Mouse (Mus musculus) embryonic facial prominence, embryonic 11.5 days (tissue): ENCODE measurements at regions not wholly inside any gene's neighbourhood (a gene's known extent, or its start where the extent isn't known, plus 50 kb on each side); places are given as distances from the start of the nearest gene placed in this dataset.

Experiments
- ATAC-seq: fragments of 200-750 bp; cut with Nextera tagmentation; replicated peaks from 2 replicates; pipeline ENCODE4 v1.8.0; 2017; ENCODE audit warnings: low read depth; ENCODE audit not compliant: insufficient number of reproducible peaks, low FRiP score, low TSS enrichment
- DNase-seq: peaks from one replicate; pipeline ENCODE4 v3.0.0-alpha.2; 2015; ENCODE audit warnings: low spot score
- H3K27ac ChIP-seq: fragments of 300-500 bp; sonication (generic); replicated peaks from 2 replicates; pipeline ENCODE4 v1.5.1; 2014; ENCODE audit warnings: mild to moderate bottlenecking, low read depth, low read length, control low read depth
- H3K27me3 ChIP-seq: fragments of 300-500 bp; sonication (generic); 2 replicates; pipeline ENCODE4 v1.6.1; 2014; ENCODE audit warnings: mild to moderate bottlenecking, low read length, moderate library complexity, mixed read lengths; ENCODE audit not compliant: control insufficient read depth, insufficient read depth
- H3K36me3 ChIP-seq: fragments of 300-500 bp; sonication (generic); replicated peaks from 2 replicates; pipeline ENCODE4 v1.6.1; 2014; ENCODE audit warnings: low read depth, mild to moderate bottlenecking, low read length, moderate library complexity, mixed read lengths; ENCODE audit not compliant: control insufficient read depth, insufficient read depth
- H3K4me1 ChIP-seq: fragments of 300-500 bp; sonication (generic); 2 replicates; pipeline ENCODE4 v1.6.1; 2014; ENCODE audit warnings: low read length, mixed read lengths; ENCODE audit not compliant: control insufficient read depth, insufficient read depth
- H3K4me2 ChIP-seq: fragments of 300-500 bp; sonication (generic); 2 replicates; pipeline ENCODE4 v1.6.1; 2014; ENCODE audit warnings: low read depth, mild to moderate bottlenecking, control low read depth, low read length, moderate library complexity
- H3K4me3 ChIP-seq: fragments of 300-500 bp; sonication (generic); 2 replicates; pipeline ENCODE4 v1.5.1; 2014; ENCODE audit warnings: low read depth, low read length, control low read depth
- H3K9ac ChIP-seq: fragments of 300-500 bp; sonication (generic); replicated peaks from 2 replicates; pipeline ENCODE4 v1.6.1; 2014; ENCODE audit warnings: mild to moderate bottlenecking, control low read depth, low read length
- H3K9me3 ChIP-seq: fragments of 300-500 bp; sonication (generic); replicated peaks from 2 replicates; pipeline ENCODE4 v1.6.1; 2016; ENCODE audit warnings: mild to moderate bottlenecking, low read length, inconsistent platforms, mixed read lengths; ENCODE audit not compliant: control insufficient read depth
- WGBS: fragments of 180-500 bp; shearing (Covaris S2); extraction: QIAGEN DNeasy Blood & Tissue Kit; methylation state at CpG from one replicate; pipeline ENCODE4 v1.1.7; 2014; 5-methylcytosine and 5-hydroxymethylcytosine counted together

DNA sequence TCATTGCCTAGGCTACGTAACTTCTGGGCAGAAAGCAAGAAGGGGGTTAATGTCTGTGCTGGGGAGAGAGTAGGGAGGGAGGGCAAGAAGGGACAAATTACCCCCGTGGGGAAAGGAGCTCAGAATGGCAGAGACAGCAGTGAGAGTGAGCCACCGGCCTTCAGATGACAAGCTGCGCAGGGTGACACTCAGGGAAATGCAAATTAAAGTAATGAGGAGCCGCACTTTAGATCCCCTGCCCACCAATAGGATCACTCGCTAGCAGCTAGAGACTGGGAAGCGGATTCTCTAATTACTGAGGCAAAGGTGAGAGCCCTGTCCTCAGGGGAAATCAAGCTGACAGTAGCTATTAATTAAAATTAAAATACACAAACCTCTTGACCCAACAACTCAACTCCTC, 202.5 kb downstream of the Arhgef10l start:
- no peaks in the 10 kb centered on the region for H3K36me3 ChIP-seq
- H3K9ac ChIP-seq, result no peak overlapping the region
- H3K27ac ChIP-seq, result no peak overlapping the region
- H3K9me3 ChIP-seq, result no peaks in the 10 kb centered on the region
- no peak for DNase-seq
- no peak overlapping the region for H3K4me3 ChIP-seq
- no peak for ATAC-seq
- H3K27me3 ChIP-seq, result no peaks in the 10 kb centered on the region; the same call in 1 of the 2 replicates
- WGBS, result 54% methylated on average over 7 of the region's 7 CpGs
- H3K4me2 ChIP-seq, result no peak overlapping the region
- H3K4me1 ChIP-seq, result no peaks in the 10 kb centered on the region

DNA sequence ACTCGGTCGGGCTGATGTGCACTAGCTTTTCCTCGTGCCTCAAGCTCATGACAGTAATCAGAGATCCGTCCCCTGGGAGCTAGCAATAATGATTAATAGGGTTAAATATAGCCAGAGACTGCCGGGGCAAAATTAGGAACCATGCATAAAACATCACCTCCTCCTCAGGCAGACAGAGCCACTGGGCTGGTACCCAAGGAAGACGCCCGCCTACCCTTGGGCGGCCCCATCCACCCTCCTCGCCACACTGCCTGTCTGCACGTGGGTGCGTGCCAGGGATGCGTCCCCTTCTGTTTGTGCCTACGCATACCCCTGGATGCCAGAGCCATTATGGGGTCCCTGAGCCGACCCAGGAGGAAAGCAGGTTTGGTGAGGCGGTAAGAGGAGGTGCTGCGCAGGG, 204.5 kb downstream of the Arhgef10l start:
- WGBS, result 87% methylated on average over 16 of the region's 16 CpGs

DNA sequence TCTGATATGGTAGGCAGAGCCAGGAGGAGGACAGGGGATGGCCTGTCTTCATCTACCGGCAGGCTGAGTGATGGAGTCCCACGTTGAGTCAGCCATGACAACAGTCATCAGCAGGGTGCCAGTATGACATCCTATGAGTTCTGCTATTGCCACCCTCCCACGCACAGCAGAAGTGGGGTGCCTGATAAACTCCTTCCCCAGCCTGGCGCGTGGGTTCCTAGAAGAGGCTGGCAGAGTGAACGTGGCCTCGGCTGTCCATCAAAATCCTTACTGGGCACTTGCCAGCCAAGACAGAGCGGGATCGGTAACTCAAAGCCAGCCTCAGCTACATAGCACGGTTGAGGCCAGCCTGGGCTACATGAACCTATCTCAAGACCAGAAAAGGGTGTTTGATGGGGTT, 202.5 kb upstream of the Igsf21 start:
- no peaks in the 10 kb centered on the region for H3K27me3 ChIP-seq
- H3K4me3 ChIP-seq, result no peak overlapping the region
- H3K36me3 ChIP-seq, result no peaks in the 10 kb centered on the region
- DNase-seq (no peak), ATAC-seq (no peak)
- WGBS, result 92% methylated on average over 10 of the region's 10 CpGs
- no peaks in the 10 kb centered on the region for H3K4me1 ChIP-seq
- H3K27ac ChIP-seq, result no peak overlapping the region
- H3K9ac ChIP-seq, result no peak overlapping the region
- H3K9me3 ChIP-seq, result no peaks in the 10 kb centered on the region
- H3K4me2 ChIP-seq, result no peak overlapping the region

More for the DNA sequence above, 204.5 kb downstream of the Arhgef10l start:
- Histone ChIP-seq H3K4me2 (no peak overlapping the region), H3K9me3 (no peaks in the 10 kb centered on the region), H3K27me3 (no peaks in the 10 kb centered on the region; the same call in 1 of the 2 replicates), H3K36me3 (no peaks in the 10 kb centered on the region), H3K4me3 (no peak overlapping the region), H3K4me1 (no peaks in the 10 kb centered on the region), H3K27ac (no peak overlapping the region), H3K9ac (no peak overlapping the region)
- no peak for ATAC-seq
- no peak for DNase-seq

DNA sequence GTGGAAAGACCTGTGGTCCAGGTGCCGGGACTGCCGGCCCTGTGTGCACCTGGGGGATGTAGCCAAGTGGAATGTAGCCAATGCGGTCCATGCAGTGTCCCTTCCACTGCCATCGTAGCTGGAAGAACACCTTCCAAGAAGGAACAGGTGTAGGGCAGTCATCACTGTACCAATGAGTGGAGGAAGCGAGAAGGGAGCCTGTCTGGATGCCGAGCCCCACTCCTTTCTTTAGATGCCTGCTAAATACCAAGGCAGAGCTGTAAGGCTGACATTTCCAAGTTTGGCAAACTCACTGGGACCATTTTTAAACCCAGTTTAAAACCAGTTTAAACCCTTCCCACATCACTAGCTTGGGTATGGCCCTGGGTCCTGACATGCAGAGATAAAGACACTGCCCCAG, 199.9 kb upstream of the Igsf21 start:
- no peak overlapping the region for H3K4me2 ChIP-seq
- no peak overlapping the region for H3K4me3 ChIP-seq
- no peak overlapping the region for H3K9ac ChIP-seq
- no peak overlapping the region for H3K27ac ChIP-seq
- H3K4me1 ChIP-seq, result no peaks in the 10 kb centered on the region
- H3K9me3 ChIP-seq, result no peaks in the 10 kb centered on the region
- DNase-seq (no peak), ATAC-seq (no peak)
- WGBS, result 86% methylated on average over 6 of the region's 6 CpGs
- H3K36me3 ChIP-seq, result no peaks in the 10 kb centered on the region
- no peaks in the 10 kb centered on the region for H3K27me3 ChIP-seq

DNA sequence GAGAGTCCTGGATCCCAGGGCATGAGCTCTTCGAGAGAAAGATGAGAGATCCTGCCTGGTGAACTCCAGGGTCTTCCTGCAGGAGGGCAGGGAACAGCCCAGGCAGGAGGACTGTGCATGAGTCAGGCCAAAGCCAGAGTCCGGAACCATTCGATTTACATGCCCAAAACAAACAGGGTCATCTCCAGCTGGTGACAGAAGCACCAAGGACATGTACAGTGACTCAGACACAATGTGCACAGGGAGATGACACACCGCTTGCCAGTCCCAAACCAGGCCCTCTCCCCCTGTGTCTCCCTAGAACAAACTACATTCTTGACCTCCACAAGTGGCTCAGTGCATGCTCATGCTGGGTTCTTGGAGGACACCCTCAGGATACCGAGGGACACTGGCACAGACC, 199.3 kb upstream of the Igsf21 start:
- H3K4me2 ChIP-seq, result no peak overlapping the region
- no peak overlapping the region for H3K4me3 ChIP-seq
- H3K27me3 ChIP-seq, result no peaks in the 10 kb centered on the region
- no peak for ATAC-seq
- DNase-seq, result no peak
- H3K36me3 ChIP-seq, result no peaks in the 10 kb centered on the region
- WGBS, result 77% methylated on average over 5 of the region's 5 CpGs
- H3K9me3 ChIP-seq, result no peaks in the 10 kb centered on the region
- no peaks in the 10 kb centered on the region for H3K4me1 ChIP-seq
- no peak overlapping the region for H3K27ac ChIP-seq
- H3K9ac ChIP-seq, result no peak overlapping the region

DNA sequence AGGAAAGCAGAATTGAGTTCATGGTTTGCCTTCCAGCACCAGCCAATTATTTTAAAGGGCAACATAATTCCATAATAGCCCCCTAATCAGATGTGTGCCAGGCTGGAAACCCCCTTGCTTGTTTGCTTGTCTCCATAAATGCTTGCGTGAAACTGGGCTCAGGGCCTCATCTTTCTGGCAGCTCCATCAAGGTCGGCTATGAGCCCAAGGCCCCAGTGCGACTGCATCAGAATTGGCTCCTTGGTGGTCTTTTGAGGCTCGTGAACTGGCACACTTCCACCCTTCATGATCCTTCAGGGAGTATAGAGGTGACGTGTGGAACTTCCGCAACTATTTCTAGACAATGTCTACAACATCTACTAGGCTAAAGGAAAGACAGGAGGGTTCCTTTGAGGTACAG, 196.6 kb upstream of the Igsf21 start:
- no peak overlapping the region for H3K27ac ChIP-seq
- no peaks in the 10 kb centered on the region for H3K36me3 ChIP-seq
- H3K9me3 ChIP-seq, result no peaks in the 10 kb centered on the region
- H3K27me3 ChIP-seq, result no peaks in the 10 kb centered on the region
- no peak overlapping the region for H3K4me3 ChIP-seq
- no peak overlapping the region for H3K9ac ChIP-seq
- no peak overlapping the region for H3K4me2 ChIP-seq
- DNase-seq (no peak), ATAC-seq (no peak)
- H3K4me1 ChIP-seq, result no peaks in the 10 kb centered on the region
- 88% methylated on average over 6 of the region's 6 CpGs for WGBS

DNA sequence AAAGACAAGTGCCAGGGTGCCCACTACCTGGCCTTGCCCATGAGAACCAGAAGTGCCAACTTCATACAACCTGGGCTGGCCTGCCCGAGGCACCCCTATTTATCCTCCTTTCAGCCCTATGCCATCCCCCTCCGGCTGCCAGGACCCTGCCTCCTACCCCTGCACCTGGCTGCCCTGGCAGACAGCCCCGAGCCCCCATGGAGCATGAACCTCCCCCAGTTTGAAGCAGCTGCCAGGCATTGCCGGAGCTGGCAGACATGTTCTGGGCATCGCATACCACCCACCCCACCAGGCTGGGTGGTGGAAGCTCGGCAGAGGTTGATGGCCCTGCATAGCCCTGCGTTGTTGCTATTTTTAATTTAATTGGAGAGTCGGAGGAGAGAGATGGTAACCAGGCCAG, 195.2 kb upstream of the Igsf21 start:
- DNase-seq (no peak), ATAC-seq (no peak)
- H3K4me3 ChIP-seq, result no peak overlapping the region
- no peaks in the 10 kb centered on the region for H3K4me1 ChIP-seq
- H3K27me3 ChIP-seq, result no peaks in the 10 kb centered on the region
- no peak overlapping the region for H3K9ac ChIP-seq
- H3K36me3 ChIP-seq, result no peaks in the 10 kb centered on the region
- no peak overlapping the region for H3K27ac ChIP-seq
- 83% methylated on average over 8 of the region's 8 CpGs for WGBS
- H3K9me3 ChIP-seq, result no peaks in the 10 kb centered on the region
- H3K4me2 ChIP-seq, result no peak overlapping the region

DNA sequence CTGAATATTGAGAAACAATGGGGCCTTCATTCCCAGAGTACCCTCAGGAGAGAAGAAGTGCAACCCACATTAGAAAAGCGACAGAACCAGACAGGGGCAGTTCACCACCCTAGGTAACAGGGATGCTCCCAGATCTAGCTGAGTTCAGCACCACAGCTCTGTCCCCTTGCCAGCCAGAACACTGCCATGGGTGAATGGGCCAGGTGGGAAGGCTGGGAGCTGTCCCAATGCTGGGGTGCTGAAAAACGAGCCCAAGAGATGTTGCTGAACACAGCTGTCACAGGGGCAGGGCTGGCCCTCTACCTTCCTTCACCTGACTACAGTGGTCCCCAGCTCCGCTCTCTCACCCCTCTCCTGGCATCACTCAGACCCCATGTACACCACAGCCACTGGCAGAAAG, 193.3 kb upstream of the Igsf21 start:
- Histone ChIP-seq H3K4me2 (no peak overlapping the region), H3K27ac (no peak overlapping the region), H3K9me3 (no peaks in the 10 kb centered on the region), H3K4me3 (no peak overlapping the region), H3K4me1 (no peaks in the 10 kb centered on the region), H3K9ac (no peak overlapping the region), H3K36me3 (no peaks in the 10 kb centered on the region), H3K27me3 (no peaks in the 10 kb centered on the region)
- DNase-seq, result peak; percentile 88
- no peak for ATAC-seq
- WGBS, result 15% methylated on average over 3 of the region's 3 CpGs
